Mouse (Mus musculus) forelimb bud, embryonic 11.5 days (tissue): ENCODE data around the gene Lpin2.

Experiments used
- DNase-seq: peaks from one replicate; pipeline ENCODE4 v3.0.0-alpha.2; 2012; ENCODE audit warnings: low read depth, low spot score

Lpin2 gene

GRCm38 (mm10) chr17:71294570-71294969, 112.2 kb downstream of the Lpin2 start:
- DNase-seq = no peak
